Mouse (Mus musculus) gastrocnemius, postnatal 14 days (tissue): ENCODE measurements around the gene Pnrc2. TPM values are rescaled to one million over a fixed set of nuclear protein-coding genes. Genes with fewer than 3 reads are reported as not detected.

Experiments
- DNase-seq: peaks from one replicate; pipeline ENCODE4 v3.0.0; 2021; ENCODE audit warnings: mixed read lengths
- intact Hi-C: fragments of 180-260 bp; cut with DNase I; formaldehyde crosslinking; loops from one replicate; pipeline ENCODE4 v1.15.1; 2025; ENCODE audit warnings: low total_unique reads
- long read RNA-seq, 2 experiments: library from polyadenylated mRNA; stranded (forward); transcript quantifications; one replicate each; pipeline ENCODE4 v2.0.0; 2021
- total RNA-seq, 2 experiments: library from RNA; stranded (reverse); gene quantifications; 2 replicates each; pipeline ENCODE4 v1.2.3; 2021

Pnrc2 gene
- 10 to 100 TPM; 44.3 to 59.3 TPM for total RNA-seq
- long read RNA-seq, experiment 1, transcript Pnrc2-201 (3 exons, 1,919 nt): major isoform, 33 of 38 reads
- long read RNA-seq, experiment 1, partial matches to known transcripts: 0 of 38 reads
- long read RNA-seq, experiment 1, other reads (novel, unspliced or antisense): 4 of 38 reads
- long read RNA-seq, experiment 2, transcript Pnrc2-201 (3 exons, 1,919 nt): major isoform, 45 of 47 reads
- long read RNA-seq, experiment 2, partial matches to known transcripts: 0 of 47 reads
- long read RNA-seq, experiment 2, other reads (novel, unspliced or antisense): 1 of 47 reads

GRCm38 (mm10) chr4:135873526-135874202 lies at the start of gene Pnrc2:
Gene Pnrc2 (minus strand): TSS chr4:135873850.
- intact Hi-C loops: no loop called here
- DNase-seq: peak; percentile 91

- intact Hi-C loops: no loop called here
- DNase-seq: no peak
Observed at GRCm38 (mm10) chr4:135922190-135922589, 48.5 kb upstream of the Pnrc2 start.

- DNase-seq: no peak
- intact Hi-C loops: no loop called here
Observed at GRCm38 (mm10) chr4:135921257-135922120, 47.8 kb upstream of the Pnrc2 start.

- peak; percentile 94 for DNase-seq
- intact Hi-C loops: no loop called here
Observed at GRCm38 (mm10) chr4:135920304-135921241, 46.9 kb upstream of the Pnrc2 start, which contains the start of gene Fuca1. Gene Fuca1 (plus strand): TSS chr4:135920735.

- intact Hi-C loops: no loop called here
- no peak for DNase-seq
Observed at GRCm38 (mm10) chr4:135919280-135919639, 45.6 kb upstream of the Pnrc2 start.

- DNase-seq: no peak
- intact Hi-C loops: no loop called here
Observed at GRCm38 (mm10) chr4:135918635-135919279, 45.1 kb upstream of the Pnrc2 start.

- intact Hi-C loops: no loop called here
- DNase-seq: no peak
Observed at GRCm38 (mm10) chr4:135913433-135913832, 39.8 kb upstream of the Pnrc2 start.

GRCm38 (mm10) chr4:135912835-135913234 lies 39.2 kb upstream of the Pnrc2 start:
- intact Hi-C loops: no loop called here
- DNase-seq: no peak

GRCm38 (mm10) chr4:135912164-135912563 lies 38.5 kb upstream of the Pnrc2 start:
- intact Hi-C loops: no loop called here
- no peak for DNase-seq

GRCm38 (mm10) chr4:135911531-135911930 lies 37.9 kb upstream of the Pnrc2 start:
- DNase-seq: no peak
- intact Hi-C loops: no loop called here

- intact Hi-C loops: no loop called here
Observed at GRCm38 (mm10) chr4:135909326-135910066, 35.8 kb upstream of the Pnrc2 start.

GRCm38 (mm10) chr4:135906633-135907032 lies 33.0 kb upstream of the Pnrc2 start:
- intact Hi-C loops: no loop called here

More at GRCm38 (mm10) chr4:135909326-135910066, 35.8 kb upstream of the Pnrc2 start:
- DNase-seq: no peak

GRCm38 (mm10) chr4:135904810-135905209 lies 31.2 kb upstream of the Pnrc2 start:
- DNase-seq: no peak
- intact Hi-C loops: no loop called here

More at GRCm38 (mm10) chr4:135906633-135907032, 33.0 kb upstream of the Pnrc2 start:
- DNase-seq: no peak

GRCm38 (mm10) chr4:135902606-135903242 lies 29.1 kb upstream of the Pnrc2 start:
- intact Hi-C loops: no loop called here
- no peak for DNase-seq

GRCm38 (mm10) chr4:135900008-135900407 lies 26.4 kb upstream of the Pnrc2 start:
- intact Hi-C loops: no loop called here
- no peak for DNase-seq

GRCm38 (mm10) chr4:135899050-135899448 lies 25.4 kb upstream of the Pnrc2 start:
- intact Hi-C loops: no loop called here
- no peak for DNase-seq

- intact Hi-C loops: no loop called here
- no peak for DNase-seq
Observed at GRCm38 (mm10) chr4:135898380-135899049, 24.9 kb upstream of the Pnrc2 start.
